Mouse (Mus musculus) small intestine, adult 2 months (tissue): ENCODE measurements at regions not wholly inside any gene's neighbourhood (a gene's known extent, or its start where the extent isn't known, plus 50 kb on each side); places are given as distances from the start of the nearest gene placed in this dataset.

Source experiments
- CTCF ChIP-seq: fragments of 200-500 bp; IDR thresholded peaks from 2 replicates; pipeline ENCODE4 v1.5.1; 2012; ENCODE audit warnings: low read depth, mild to moderate bottlenecking, control low read depth, inconsistent platforms, low read length, moderate library complexity, mixed read lengths; ENCODE audit not compliant: insufficient replicate concordance, insufficient read length; ENCODE audit errors: extremely low read depth
- POLR2A ChIP-seq: fragments of 200-500 bp; IDR thresholded peaks from 2 replicates; pipeline ENCODE4 v1.6.1; 2012; ENCODE audit warnings: low read depth, mild to moderate bottlenecking, control low read depth, inconsistent platforms, low read length, moderate library complexity

GRCm38 (mm10) chr1:61387587-61387986 lies 251.0 kb upstream of the Pard3b start:
- TF ChIP-seq CTCF: no peak
- no peak for TF ChIP-seq POLR2A
